Mouse (Mus musculus) liver, postnatal 0 days (tissue): ENCODE results near the gene Slc6a5.

Source experiments
- CTCF ChIP-seq: sonication (generic); IDR thresholded peaks from 2 replicates; pipeline ENCODE4 v1.5.1; 2016; ENCODE audit warnings: antibody characterized with exemption, low read depth
- EP300 ChIP-seq: IDR thresholded peaks from 2 replicates; pipeline ENCODE4 v1.6.1; 2016; ENCODE audit warnings: antibody characterized with exemption, low read depth, mild to moderate bottlenecking

DNA sequence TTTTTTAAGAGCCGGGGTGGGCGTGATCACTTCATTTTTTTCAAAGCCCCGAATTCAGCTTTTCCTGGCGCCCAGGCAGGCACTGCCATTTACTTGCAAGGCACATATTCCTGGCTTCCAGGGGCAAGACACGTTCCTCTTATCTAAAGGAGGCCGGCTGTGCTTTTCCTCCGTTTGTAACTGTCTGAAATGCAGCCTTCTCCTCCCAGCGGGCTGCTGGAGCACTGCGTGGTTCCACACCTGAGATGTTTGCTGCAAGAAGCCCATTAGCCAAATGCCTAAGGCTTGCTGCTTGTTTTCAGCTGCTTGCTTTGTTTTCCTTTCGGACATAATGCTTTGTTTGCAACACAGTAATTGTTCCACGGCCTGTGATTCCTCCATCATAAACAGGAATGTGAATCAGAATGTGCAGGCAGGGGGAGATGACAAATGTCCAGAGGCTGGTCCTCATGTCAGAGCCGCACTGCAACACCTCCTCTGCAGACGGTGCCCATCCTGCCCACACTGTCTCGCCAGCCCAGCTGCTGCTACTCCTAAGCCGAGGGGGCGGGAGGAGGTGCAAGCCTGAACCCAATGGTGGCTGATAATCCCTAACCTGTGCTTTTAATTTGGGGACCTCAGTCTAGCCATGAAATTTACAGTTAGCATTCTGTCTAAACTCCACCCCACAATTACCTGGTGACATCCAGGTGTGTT, 27.1 kb upstream of the Slc6a5 start:
- no peak for TF ChIP-seq CTCF
- no peak for TF ChIP-seq EP300
